Mouse (Mus musculus): ENCODE measurements around the gene Tpsg1. TPM values are rescaled to one million over a fixed set of nuclear protein-coding genes. Genes with fewer than 3 reads are reported as not detected.

The Tpsg1 gene
- under 1 TPM in 1 of 2 experiments, not detected in 1; 0.38 TPM for total RNA-seq (2021)
- long read RNA-seq, experiment 1 = 0 reads
- long read RNA-seq, experiment 2 = 0 reads

DNA sequence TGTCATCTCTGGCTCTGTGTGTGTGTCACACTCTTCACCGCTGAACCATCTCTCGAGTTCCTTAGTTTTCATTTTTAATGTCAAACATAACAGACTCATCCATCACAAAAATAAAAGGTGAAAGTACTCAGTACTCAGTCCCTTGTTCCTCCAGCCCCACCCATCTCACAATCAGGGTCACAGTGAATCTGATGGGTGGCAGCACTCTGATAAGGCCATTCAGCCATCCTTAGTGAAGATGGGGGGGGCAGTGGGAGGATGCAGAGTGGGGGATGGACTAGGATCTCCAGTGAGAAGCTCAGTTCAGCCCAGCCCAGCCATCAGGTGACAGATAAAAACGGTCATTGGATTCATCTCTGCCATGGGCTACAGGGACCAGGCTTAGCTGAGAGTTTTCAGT lies at the start of gene Tpsg1:
Gene Tpsg1 (plus strand): TSS at position 301 of the 400 bp plus-strand sequence.
- DNase-seq (ENCODE audit: low spot score in 2 of 2) = no peak

GRCm38 (mm10) chr17:25320819-25321218 lies 48.3 kb upstream of the Tpsg1 start:
- no peak for DNase-seq (ENCODE audit: low spot score in 2 of 2)

DNA sequence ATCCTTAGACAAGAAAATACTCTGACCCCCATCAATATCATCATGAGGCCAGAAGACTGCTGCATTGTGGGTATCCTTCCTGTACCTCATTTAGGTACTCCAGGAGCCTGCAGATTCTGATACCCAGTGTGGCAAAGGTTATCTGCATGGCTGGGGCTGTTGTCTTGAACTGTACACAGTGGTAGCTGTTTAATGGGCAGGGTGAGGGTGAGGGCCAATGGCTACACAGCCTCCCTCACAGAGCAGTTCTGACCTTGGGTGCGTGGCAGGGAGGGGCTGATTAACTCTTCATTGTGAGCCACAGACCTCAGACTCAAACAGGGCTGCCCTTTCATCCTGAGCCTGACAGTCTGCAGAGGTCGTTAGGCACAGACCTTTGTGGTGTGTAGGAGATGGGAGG lies 46.1 kb upstream of the Tpsg1 start:
- no peak for DNase-seq (ENCODE audit: low spot score in 2 of 2)

DNA sequence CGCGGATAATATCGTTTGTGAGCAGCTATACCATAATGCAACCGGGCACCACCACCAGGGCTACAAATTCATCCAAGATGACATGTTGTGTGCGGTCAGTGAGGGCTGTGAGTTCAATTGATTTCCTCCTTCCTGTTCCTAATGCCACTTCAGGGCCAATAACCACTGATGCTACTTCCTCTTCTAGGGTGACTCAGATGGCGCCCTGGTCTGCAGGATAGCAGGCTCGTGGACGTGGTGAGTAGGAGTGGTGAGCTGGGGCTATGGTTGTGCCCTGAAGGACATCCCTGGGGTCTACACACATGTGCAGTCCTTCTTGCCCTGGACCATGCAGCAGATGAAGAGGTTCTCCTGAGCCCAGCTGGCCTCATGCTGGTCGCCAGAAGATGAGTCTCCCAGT lies 36.8 kb upstream of the Tpsg1 start:
- no peak for DNase-seq (ENCODE audit: low spot score in 2 of 2)

- peak; percentile 66 to 72 for DNase-seq (ENCODE audit: low spot score in 2 of 2)
Observed at GRCm38 (mm10) chr17:25333943-25334342, 35.1 kb upstream of the Tpsg1 start.

DNA sequence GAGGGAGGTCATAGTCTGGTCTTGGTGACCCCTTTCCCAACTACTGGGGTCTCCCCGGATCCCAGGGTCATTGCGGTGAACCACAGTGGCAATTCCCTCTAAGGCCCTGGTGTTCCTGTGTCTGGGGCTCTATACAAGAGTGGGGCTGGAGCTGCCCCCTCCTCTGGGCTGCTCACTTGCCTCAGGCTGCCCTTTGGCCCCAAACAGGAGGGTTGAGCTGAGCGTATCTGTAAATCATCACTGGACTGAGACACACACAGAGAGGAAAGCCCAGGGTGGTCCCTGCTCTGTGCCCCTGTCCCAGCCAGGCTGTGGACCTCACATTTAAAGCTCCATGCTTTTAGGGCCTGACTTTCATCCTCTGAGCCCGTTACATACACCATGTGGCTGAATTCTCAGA lies 30.9 kb upstream of the Tpsg1 start:
- DNase-seq (ENCODE audit: low spot score in 2 of 2) = no peak

DNA sequence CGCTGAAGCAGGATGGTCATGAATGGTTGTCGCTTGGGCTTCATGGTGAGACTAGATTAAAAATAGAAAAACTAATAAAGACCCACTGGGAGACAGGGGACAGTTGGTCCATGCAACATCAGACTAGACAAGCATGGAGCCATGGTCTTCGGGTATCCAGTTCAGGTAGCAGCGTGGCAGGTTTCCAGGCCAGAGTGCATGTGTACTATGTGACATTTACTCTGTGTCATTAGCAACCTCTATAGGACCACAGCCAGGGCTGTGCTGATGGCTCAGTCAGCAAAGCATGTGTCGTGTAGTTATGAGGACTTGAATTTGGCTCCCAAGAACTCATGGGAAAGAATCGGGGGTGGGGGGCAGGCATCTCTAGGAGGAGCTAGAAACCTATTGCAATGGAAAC lies 29.1 kb upstream of the Tpsg1 start:
- no peak for DNase-seq (ENCODE audit: low spot score in 2 of 2)

GRCm38 (mm10) chr17:25341490-25341889 lies 27.6 kb upstream of the Tpsg1 start:
- no peak for DNase-seq (ENCODE audit: low spot score in 2 of 2)

GRCm38 (mm10) chr17:25345462-25345861 lies 23.6 kb upstream of the Tpsg1 start, which contains the start of gene Tpsab1:
Tpsab1 (minus strand) TSS chr17:25345562.
- no peak for DNase-seq (ENCODE audit: low spot score in 2 of 2)

DNA sequence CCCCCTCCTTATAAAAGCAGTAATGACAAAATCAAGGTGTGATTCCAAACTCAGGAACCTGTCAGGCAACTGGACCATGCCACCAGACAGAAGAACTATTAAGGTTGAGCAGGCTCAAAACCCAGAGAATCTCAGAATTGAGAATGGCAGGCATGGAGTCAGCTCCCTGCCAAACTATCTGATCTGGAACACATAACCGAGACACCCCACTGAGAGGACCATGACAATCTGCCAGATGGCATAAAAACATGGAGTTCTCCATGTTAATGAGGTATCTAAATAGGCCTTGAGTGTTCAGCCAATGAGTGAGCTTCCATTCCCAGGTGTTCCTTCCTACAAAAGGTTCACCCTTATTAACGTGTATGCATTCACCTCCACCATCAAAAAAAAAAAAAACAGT lies 7.8 kb upstream of the Tpsg1 start:
- DNase-seq (ENCODE audit: low spot score in 2 of 2) = no peak

DNA sequence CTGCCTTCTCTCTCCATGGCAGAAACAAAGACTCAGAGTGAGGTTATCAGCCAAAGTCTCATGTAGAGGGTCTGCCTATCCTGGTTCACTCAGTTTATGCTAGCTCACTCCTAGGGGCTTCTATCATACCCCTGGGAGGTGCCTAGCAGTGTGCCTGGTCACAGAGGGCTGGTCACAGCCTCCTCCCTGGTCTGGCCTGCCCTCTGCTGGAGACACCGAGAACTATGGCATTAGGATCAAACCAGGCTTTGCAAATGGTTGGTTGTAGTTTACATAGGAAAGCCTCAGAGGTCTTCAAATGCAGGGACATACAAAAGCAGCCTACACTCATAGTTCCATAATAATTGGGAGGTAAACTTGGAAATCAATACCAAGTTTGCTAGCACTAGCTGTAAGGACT lies 5.3 kb upstream of the Tpsg1 start:
- peak; percentile 56 to 61 for DNase-seq (ENCODE audit: low spot score in 2 of 2)

GRCm38 (mm10) chr17:25366005-25366404 lies 3.1 kb upstream of the Tpsg1 start, which contains the start of gene Tpsb2:
Tpsb2 (plus strand) TSS chr17:25366305.
- DNase-seq (ENCODE audit: low spot score in 2 of 2) = no peak

DNA sequence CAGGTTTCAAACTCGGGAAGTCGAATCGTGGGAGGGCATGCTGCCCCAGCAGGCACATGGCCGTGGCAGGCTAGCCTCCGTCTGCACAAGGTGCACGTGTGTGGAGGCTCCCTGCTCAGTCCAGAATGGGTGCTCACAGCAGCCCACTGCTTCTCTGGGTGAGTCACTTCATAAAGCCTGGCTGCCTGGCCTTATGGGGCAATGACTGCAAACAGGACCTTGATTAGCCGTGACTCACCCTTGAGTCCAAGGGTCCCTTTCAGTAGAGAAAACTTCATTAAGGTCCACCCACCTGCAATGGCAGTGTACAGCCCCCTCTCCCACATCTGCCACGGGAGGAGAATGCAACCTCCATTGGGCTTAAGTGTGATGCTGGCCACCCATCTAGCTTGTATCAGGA lies 3.4 kb downstream of the Tpsg1 start:
- DNase-seq (ENCODE audit: low spot score in 2 of 2) = peak in 1 of 2 experiments; percentile 35

GRCm38 (mm10) chr17:25374011-25374410 lies 4.9 kb downstream of the Tpsg1 start:
- DNase-seq (ENCODE audit: low spot score in 2 of 2) = no peak

DNA sequence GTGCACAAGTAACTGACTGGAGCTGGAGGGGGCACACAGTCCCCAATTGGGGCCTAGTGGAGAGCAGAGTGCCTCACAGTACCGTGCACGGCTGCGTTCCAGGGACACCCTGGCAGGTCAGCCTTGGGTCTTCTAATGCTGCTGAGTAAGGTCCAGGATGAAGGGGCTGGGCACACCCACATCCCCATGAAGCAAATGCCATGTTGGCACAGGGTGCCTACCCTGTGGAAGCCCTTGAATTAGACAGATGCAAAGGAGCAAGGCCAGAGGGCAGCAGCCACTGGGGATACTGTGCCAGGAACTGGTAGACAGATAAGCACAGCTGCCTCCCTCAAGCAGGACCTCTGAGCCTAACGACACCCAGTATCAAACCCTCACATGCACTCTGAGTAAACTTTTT lies 25.5 kb downstream of the Tpsg1 start:
- no peak for DNase-seq (ENCODE audit: low spot score in 2 of 2)

- DNase-seq (ENCODE audit: low spot score in 2 of 2) = peak; percentile 84
Observed at GRCm38 (mm10) chr17:25397804-25398519, 28.9 kb downstream of the Tpsg1 start.

GRCm38 (mm10) chr17:25398520-25398838 lies 29.4 kb downstream of the Tpsg1 start:
- DNase-seq (ENCODE audit: low spot score in 2 of 2) = no peak

DNA sequence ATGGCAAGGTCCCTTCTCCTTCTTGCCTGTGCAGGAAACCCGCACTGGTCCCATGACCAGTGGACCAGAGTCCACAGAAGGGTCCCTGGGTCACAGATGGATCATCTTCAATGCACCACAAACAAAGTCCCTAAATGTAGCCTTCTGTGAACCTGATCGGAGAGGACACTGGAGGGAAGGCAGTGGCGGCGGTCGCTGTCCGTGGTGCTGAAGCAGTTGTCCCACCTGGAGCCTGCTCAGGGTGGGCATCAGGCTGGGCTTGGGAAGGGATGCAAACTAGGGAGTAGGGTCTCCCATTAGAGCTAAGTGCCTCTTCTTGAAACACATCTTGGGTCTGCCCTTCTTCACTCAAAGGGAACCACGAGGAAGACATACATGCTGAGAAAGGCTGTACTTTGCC lies 31.4 kb downstream of the Tpsg1 start:
- DNase-seq (ENCODE audit: low spot score in 2 of 2) = peak in 1 of 2 experiments; percentile 55

- DNase-seq (ENCODE audit: low spot score in 2 of 2) = no peak
Observed at GRCm38 (mm10) chr17:25401491-25401890, 32.4 kb downstream of the Tpsg1 start.

DNA sequence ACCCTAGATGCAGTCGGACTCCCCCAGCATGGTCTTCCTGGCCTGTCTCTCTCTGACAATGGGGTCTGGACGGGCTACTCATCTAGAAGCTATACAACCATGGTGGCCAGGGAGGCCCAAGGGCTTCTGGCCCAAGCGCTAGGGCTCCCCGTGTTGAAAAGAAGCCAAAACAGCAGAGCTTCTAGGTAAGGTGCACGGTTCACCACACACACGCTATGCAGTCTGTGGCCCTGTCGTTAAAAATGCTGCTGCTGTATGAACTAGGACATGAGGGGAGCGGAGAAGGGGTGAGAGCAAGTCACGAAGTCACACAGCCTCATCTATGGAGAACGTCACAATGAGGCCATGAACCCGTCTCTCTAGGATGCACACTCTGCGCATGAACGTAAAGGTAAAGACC lies 33.2 kb downstream of the Tpsg1 start:
- DNase-seq (ENCODE audit: low spot score in 2 of 2) = no peak

DNA sequence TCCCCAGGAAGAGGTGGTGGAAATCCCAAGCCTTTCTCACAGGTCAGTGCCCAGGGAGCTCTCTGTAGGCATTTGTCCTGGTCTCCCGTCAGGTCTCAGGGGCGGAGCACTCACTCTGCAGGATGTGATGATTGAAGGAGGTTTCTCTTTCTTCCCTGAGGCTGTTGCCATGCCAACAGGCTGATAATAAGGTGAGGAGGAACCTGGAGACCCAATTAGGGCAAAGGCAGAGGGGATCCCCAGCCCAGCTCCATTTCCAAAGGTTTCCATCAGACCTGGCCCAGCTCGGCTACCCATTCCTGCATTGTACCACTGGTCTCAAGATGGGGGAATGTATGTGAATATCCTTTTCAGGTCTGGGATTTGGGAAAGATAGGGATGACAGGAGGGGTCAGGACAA lies 35.1 kb downstream of the Tpsg1 start:
- DNase-seq (ENCODE audit: low spot score in 2 of 2) = no peak

DNA sequence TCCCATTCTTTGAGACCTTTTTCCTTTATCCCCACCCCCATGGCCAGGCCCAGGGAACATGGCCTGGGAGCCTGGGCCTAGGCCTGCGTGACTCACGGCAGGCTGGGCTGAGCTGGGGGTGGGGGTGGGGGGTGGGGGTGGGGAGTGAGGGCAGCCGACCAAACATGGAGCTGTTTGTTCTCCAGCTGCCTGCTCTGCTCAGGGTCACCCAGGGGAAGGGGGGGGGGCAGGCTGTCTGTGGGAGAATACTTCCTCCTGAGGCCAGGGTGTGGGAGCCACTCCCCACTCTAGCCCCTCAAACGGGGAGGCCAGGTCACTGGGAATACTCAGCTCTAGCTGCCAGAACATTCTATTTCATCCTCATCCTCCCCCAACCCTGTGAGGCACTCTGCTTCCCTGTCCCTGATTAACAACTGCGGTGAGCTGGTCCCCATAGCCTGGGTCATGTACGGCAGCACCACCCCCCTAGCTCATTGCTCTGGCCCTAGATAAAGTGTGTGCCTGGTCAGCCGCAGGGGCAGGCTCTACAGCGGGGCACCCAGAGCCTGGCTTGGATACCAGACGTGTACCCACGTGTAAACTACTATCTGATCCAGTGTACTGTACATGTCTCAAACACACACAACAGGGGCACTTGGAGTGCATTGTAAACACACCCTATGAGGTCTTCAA lies 36.3 kb downstream of the Tpsg1 start:
- DNase-seq (ENCODE audit: low spot score in 2 of 2) = no peak

DNA sequence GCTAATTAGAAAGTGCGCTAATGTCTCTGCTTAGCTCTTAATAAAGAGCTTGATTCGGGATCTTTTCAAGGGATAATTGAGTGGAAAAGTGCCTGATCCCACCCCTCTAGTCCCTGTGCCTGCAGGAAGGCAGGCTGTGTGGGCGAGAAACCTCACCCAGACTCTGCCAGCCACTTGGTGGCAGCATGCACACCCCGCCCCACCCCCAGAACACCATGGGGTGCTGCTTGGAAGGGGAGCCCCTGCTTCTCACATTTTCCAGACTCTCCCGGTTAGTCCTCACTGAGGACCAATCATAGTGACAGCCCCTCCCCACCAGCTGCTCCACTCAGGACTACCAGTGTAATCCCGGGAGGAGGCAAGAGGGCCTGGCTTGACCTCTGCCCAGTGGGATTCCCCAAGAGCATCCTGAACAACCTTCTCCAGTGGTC lies 37.0 kb downstream of the Tpsg1 start:
- no peak for DNase-seq (ENCODE audit: low spot score in 2 of 2)
